Mouse (Mus musculus) CD4-positive helper T cell, adult 2 months (primary cell): ENCODE measurements around the gene Chmp2a.

Experiments
- DNase-seq: peaks from one replicate; pipeline ENCODE4 v3.0.0-alpha.2; 2012; ENCODE audit warnings: low read depth, missing footprints, low spot score

Chmp2a gene

GRCm38 (mm10) chr7:13003380-13003779 is 31.2 kb downstream of the Chmp2a start:
- DNase-seq: no peak

- DNase-seq: no peak
Observed at GRCm38 (mm10) chr7:13001584-13001983, 33.0 kb downstream of the Chmp2a start.

- no peak for DNase-seq
Observed at GRCm38 (mm10) chr7:12998851-12999250, 35.8 kb downstream of the Chmp2a start, which contains the start of gene Trim28. TSS of gene Trim28 (plus strand) at chr7:12999114.

GRCm38 (mm10) chr7:12998053-12998452 is 36.6 kb downstream of the Chmp2a start, which contains the start of gene Slc27a5:
TSS of gene Slc27a5 (minus strand) at chr7:12998192.
- DNase-seq: no peak

GRCm38 (mm10) chr7:12997230-12997629 is 37.4 kb downstream of the Chmp2a start:
- no peak for DNase-seq

GRCm38 (mm10) chr7:12995862-12996261 is 38.7 kb downstream of the Chmp2a start:
- DNase-seq: no peak

GRCm38 (mm10) chr7:12993148-12993547 is 41.5 kb downstream of the Chmp2a start:
- DNase-seq: no peak

- peak; percentile 70 for DNase-seq
Observed at GRCm38 (mm10) chr7:12992222-12992621, 42.4 kb downstream of the Chmp2a start.

GRCm38 (mm10) chr7:12987409-12988189 is 47.0 kb downstream of the Chmp2a start:
- no peak for DNase-seq

GRCm38 (mm10) chr7:12986906-12987305 is 47.7 kb downstream of the Chmp2a start:
- no peak for DNase-seq

GRCm38 (mm10) chr7:12985724-12986123 is 48.9 kb downstream of the Chmp2a start:
- no peak for DNase-seq
